Mouse (Mus musculus) heart, embryonic 14.5 days (tissue): ENCODE measurements around the gene Gm13757. TPM values are rescaled to one million over a fixed set of nuclear protein-coding genes. Genes with fewer than 3 reads are reported as not detected.
"Not testable (repeated sequence)": the region's sequence is repeated elsewhere in the genome, so short reads cannot be mapped to it uniquely, and the experiment has no call there.

Experiments used
- ATAC-seq: fragments of 200-750 bp; cut with Nextera tagmentation; 2 replicates; pipeline ENCODE4 v1.8.0; 2017; ENCODE audit warnings: low read depth, moderate TSS enrichment; ENCODE audit not compliant: insufficient number of reproducible peaks, insufficient read depth, low FRiP score
- H3K27ac ChIP-seq, 2 experiments: fragments of 200-500 bp in 1 of 2; fragments of 300-500 bp in 1 of 2; sonication (generic) in 1 of 2; replicated peaks in 1 of 2; 2 replicates each; pipeline ENCODE4 v1.5.1; 2012 to 2014; ENCODE audit warnings: low read depth in 2 of 2, low read length in 2 of 2, control low read depth in 1 of 2, mild to moderate bottlenecking in 1 of 2, mixed read lengths in 1 of 2; ENCODE audit not compliant: control insufficient read depth in 1 of 2, insufficient read depth in 1 of 2
- H3K27me3 ChIP-seq: fragments of 300-500 bp; sonication (generic); 2 replicates; pipeline ENCODE4 v1.6.1; 2014; ENCODE audit warnings: mild to moderate bottlenecking, low read length, control low read depth; ENCODE audit not compliant: control insufficient read depth, insufficient read depth
- H3K36me3 ChIP-seq: fragments of 300-500 bp; sonication (generic); 2 replicates; pipeline ENCODE4 v1.6.1; 2014; ENCODE audit warnings: mild to moderate bottlenecking, control low read depth, low read length, mixed read lengths; ENCODE audit not compliant: control insufficient read depth, insufficient read depth
- H3K4me1 ChIP-seq, 2 experiments: fragments of 200-500 bp in 1 of 2; fragments of 300-500 bp in 1 of 2; sonication (generic) in 1 of 2; 2 replicates each; pipeline ENCODE4 v1.6.1; 2012 to 2014; ENCODE audit warnings: low read length in 2 of 2, control low read depth in 1 of 2, mixed read lengths in 1 of 2; ENCODE audit not compliant: control insufficient read depth in 2 of 2, insufficient read depth in 2 of 2
- H3K4me2 ChIP-seq: fragments of 300-500 bp; sonication (generic); 2 replicates; pipeline ENCODE4 v1.6.1; 2014; ENCODE audit warnings: mild to moderate bottlenecking, low read length
- H3K4me3 ChIP-seq, 2 experiments: fragments of 200-500 bp in 1 of 2; fragments of 300-500 bp in 1 of 2; sonication (generic) in 1 of 2; 2 replicates each; pipeline ENCODE4 v1.5.1; 2012 to 2014; ENCODE audit warnings: low read length in 2 of 2, mild to moderate bottlenecking in 2 of 2, control low read depth in 1 of 2, low read depth in 1 of 2, moderate library complexity in 1 of 2; ENCODE audit not compliant: control insufficient read depth in 1 of 2, insufficient read depth in 1 of 2
- H3K9ac ChIP-seq: fragments of 300-500 bp; sonication (generic); 2 replicates; pipeline ENCODE4 v1.6.1; 2014; ENCODE audit warnings: mild to moderate bottlenecking, low read length
- H3K9me3 ChIP-seq: fragments of 300-500 bp; sonication (generic); 2 replicates; pipeline ENCODE4 v1.6.1; 2016; ENCODE audit warnings: low read length, control low read depth; ENCODE audit not compliant: control insufficient read depth
- WGBS: fragments of 180-500 bp; shearing (Covaris S2); extraction: QIAGEN DNeasy Blood & Tissue Kit; methylation state at CpG from one replicate; pipeline ENCODE4 v1.1.7; 2014; 5-methylcytosine and 5-hydroxymethylcytosine counted together
- polyA plus RNA-seq: library from polyadenylated mRNA; unstranded; fragments of >200 nt; fragmentation: Nextera tagmentation; extraction: Ambion mirVana; gene quantifications from 2 replicates; pipeline ENCODE4 v1.2.1, GENCODE M21; 2014

Gm13757 gene
- polyA plus RNA-seq: not detected in 2 replicates

DNA sequence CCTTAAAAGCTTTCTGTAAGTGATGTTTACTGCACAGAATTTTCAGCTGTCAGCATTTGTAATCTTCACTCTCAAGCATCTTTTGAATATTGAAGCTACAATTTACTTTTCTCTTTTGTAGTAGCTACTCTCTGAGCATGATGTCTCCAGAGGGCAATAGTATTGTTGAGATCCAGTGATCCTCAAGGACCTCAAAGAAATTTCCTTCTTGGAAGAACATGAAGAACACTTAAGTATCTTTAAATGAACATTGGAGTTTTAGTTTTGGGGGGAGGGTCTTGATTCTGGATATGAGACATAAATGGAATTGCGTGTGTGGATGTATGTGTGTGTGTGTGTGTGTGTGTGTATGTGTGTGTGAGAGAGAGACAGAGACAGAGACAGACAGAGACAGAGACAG is at the start of gene Gm13757:
Gm13757 (minus strand) TSS at position 101 of the 400 bp plus-strand sequence.
- H3K4me3 ChIP-seq: no peak within 1 kb of the TSS
- H3K9ac ChIP-seq: no peak within 1 kb of the TSS
- no peak within 1 kb of the TSS for H3K4me2 ChIP-seq
- no peaks in the 10 kb centered on the region for H3K27me3 ChIP-seq
- WGBS: 80% methylated on average over 1 of the region's 1 CpGs
- H3K9me3 ChIP-seq: no peaks in the 10 kb centered on the region
- no peak within 1 kb of the TSS for H3K27ac ChIP-seq
- no peak for ATAC-seq
- no peaks in the 10 kb centered on the region for H3K4me1 ChIP-seq
- H3K36me3 ChIP-seq: no peaks in the 10 kb centered on the region

DNA sequence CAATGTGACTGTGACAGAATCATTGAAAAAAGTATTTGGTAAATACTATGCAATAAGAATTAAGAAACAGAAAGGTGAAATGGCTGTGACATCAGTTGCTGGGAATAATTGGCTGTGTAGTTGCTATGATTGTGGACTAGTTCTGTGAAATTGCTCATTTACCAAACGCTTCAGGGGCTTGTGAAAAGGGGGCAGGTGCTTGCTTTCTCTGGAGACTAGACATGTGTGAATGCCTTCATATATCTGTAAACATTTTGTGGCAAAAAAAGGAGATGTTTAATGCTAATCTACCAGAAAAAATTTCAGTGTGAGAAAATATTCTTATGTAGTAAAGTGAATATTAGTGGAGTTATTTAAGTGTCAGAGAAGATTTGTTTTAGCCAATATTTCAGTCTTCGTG is 44.1 kb upstream of the Gm13757 start, which contains the start of gene Olfr1185-ps1:
Olfr1185-ps1 (plus strand) TSS at position 301 of the 400 bp plus-strand sequence.
- no peak within 1 kb of the TSS for H3K4me3 ChIP-seq
- no peak for ATAC-seq
- H3K4me2 ChIP-seq: no peak within 1 kb of the TSS
- H3K27me3 ChIP-seq: no peaks in the 10 kb centered on the region
- H3K36me3 ChIP-seq: no peaks in the 10 kb centered on the region
- H3K4me1 ChIP-seq: no peaks in the 10 kb centered on the region
- H3K9me3 ChIP-seq: no peaks in the 10 kb centered on the region
- no peak within 1 kb of the TSS for H3K9ac ChIP-seq
- H3K27ac ChIP-seq: no peak within 1 kb of the TSS
- WGBS: 59% methylated on average over 2 of the region's 2 CpGs

DNA sequence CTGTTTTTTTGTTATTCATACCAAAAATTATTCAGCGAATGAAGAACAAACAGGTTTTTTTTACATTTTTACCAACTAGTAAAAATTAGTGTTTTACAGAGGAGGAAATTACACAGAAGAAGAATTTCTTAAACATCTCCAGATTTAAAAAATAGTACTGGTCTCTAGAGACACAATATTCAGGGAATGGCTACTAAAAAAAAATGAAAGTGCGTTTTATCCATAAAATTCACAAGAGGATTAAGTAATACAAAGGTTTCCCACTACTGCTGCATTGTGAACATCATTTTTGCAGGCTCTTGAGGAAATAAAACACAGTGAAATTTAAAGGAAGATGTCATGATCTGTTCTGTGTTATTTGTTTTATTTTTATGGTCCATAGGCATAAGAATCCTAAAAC is 34.4 kb upstream of the Gm13757 start, which contains the start of gene Olfr1184:
Olfr1184 (plus strand) TSS at position 301 of the 400 bp plus-strand sequence.
- 69% methylated on average over 2 of the region's 2 CpGs for WGBS

DNA sequence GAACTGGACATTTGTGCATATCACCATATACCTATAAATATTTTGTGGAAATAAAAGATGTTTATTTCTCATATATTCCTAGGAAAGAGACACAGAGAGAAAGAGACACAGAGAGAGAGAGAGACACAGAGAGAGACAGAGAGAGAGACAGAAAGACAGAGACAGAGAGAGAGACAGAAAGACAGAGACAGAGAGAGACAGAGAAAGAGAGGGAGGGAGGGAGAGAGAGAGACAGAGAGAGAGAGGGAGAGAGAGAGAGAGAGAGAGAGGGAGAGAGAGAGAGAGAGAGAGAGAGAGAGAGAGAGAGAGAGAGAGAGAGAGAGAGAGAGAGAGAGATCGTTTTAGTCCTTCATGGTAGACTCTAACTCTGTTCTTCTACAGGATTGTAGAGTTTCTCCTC is 5.6 kb upstream of the Gm13757 start, which contains the start of gene Olfr1183:
Olfr1183 (plus strand) TSS at position 301 of the 400 bp plus-strand sequence.
- WGBS: 86% methylated on average over 1 of the region's 1 CpGs
- H3K4me2 ChIP-seq, H3K9me3 ChIP-seq, H3K27ac ChIP-seq, H3K27me3 ChIP-seq, H3K36me3 ChIP-seq, H3K4me3 ChIP-seq, H3K9ac ChIP-seq, ATAC-seq, H3K4me1 ChIP-seq: not testable (repeated sequence)

More for the DNA sequence above, 34.4 kb upstream of the Gm13757 start, which contains the start of gene Olfr1184:
- Histone ChIP-seq H3K4me3 (no peak within 1 kb of the TSS), H3K27ac (no peak within 1 kb of the TSS), H3K4me1 (no peaks in the 10 kb centered on the region), H3K36me3 (no peaks in the 10 kb centered on the region), H3K9me3 (no peaks in the 10 kb centered on the region), H3K9ac (no peak within 1 kb of the TSS), H3K27me3 (no peaks in the 10 kb centered on the region), H3K4me2 (no peak within 1 kb of the TSS)
- ATAC-seq: no peak

DNA sequence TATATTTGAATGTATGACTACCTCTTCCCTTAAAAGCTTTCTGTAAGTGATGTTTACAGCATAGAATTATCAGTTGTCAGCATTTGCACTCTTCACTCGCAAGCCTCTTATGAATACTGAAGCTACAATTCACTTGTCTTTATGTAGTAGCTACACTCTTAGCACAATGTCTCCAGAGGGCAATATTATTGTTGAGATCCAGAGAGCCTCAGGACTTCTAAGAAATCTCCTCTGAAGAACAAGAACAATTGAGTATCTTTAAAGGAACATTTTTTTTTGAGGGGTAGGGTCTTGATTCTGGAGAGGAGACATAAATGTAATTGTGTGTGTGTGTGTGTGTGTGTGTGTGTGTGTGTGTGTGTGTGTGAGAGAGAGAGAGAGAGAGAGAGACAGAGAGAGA is 22.9 kb downstream of the Gm13757 start, which contains the start of gene Olfr1181:
Olfr1181 (minus strand) TSS at position 101 of the 400 bp plus-strand sequence.
- Histone ChIP-seq H3K4me2 (no peak within 1 kb of the TSS), H3K9me3 (no peaks in the 10 kb centered on the region), H3K27ac (no peak within 1 kb of the TSS), H3K27me3 (no peaks in the 10 kb centered on the region), H3K4me1 (no peaks in the 10 kb centered on the region), H3K4me3 (no peak within 1 kb of the TSS), H3K9ac (no peak within 1 kb of the TSS), H3K36me3 (no peaks in the 10 kb centered on the region)
- ATAC-seq: no peak
- WGBS: 81% methylated on average over 1 of the region's 1 CpGs

DNA sequence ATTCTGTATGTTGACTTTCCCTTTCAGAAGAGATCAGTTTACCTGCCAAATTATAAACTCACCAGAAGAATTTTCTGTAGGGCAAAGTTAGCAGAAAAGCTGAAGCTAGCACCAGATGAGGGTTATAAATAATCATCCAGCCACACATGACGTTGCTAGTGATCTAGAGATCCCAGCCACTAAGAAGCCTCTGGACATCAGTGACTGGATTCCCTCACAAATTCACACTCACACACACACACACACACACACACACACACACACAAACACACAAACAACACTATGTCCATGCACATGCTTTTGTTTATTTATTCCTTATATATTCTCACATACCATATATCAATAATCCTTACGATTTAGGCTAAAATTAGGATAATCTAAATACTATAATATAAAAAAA is 29.9 kb downstream of the Gm13757 start, which contains the start of gene Olfr1180:
Olfr1180 (minus strand) TSS at position 101 of the 400 bp plus-strand sequence.
- H3K27ac ChIP-seq: no peak within 1 kb of the TSS
- no peak within 1 kb of the TSS for H3K4me3 ChIP-seq
- H3K9me3 ChIP-seq: no peaks in the 10 kb centered on the region
- H3K4me1 ChIP-seq: no peaks in the 10 kb centered on the region
- no peak for ATAC-seq
- no peak within 1 kb of the TSS for H3K9ac ChIP-seq
- 61% methylated on average over 2 of the region's 2 CpGs for WGBS
- H3K27me3 ChIP-seq: no peaks in the 10 kb centered on the region
- no peak within 1 kb of the TSS for H3K4me2 ChIP-seq
- H3K36me3 ChIP-seq: no peaks in the 10 kb centered on the region

DNA sequence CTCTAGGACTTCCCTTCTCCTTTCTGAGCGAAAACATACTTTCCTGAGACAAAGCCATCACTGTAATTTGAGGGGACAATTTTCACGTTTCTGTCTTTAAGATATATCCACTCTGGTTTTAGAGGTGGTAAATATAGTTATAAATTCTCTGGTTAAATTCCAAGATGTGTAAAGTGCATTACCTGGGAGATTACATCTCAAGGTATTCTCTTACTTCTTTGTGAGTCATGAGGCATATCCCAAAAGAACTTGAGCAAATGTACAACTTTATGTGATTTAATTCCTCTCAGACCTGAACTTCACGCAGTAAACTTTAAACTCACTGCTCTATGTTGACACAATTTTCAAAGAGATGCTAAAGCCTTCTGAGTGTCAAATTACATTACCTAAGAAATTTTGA is 42.6 kb downstream of the Gm13757 start, which contains the start of gene Olfr1179:
Olfr1179 (minus strand) TSS at position 101 of the 400 bp plus-strand sequence.
- H3K4me1 ChIP-seq: no peaks in the 10 kb centered on the region
- no peaks in the 10 kb centered on the region for H3K27me3 ChIP-seq
- H3K9me3 ChIP-seq: no peaks in the 10 kb centered on the region
- ATAC-seq: no peak
- no peak within 1 kb of the TSS for H3K27ac ChIP-seq
- no peaks in the 10 kb centered on the region for H3K36me3 ChIP-seq
- WGBS: 75% methylated on average over 3 of the region's 3 CpGs
- no peak within 1 kb of the TSS for H3K4me2 ChIP-seq
- H3K4me3 ChIP-seq: no peak within 1 kb of the TSS
- H3K9ac ChIP-seq: no peak within 1 kb of the TSS
